In genomic region chr2:131954835-131955234, GRCm38 (mm10) we compare ENCODE assay signal across 9 mouse cellular contexts. TPM values are rescaled to one million over a fixed set of nuclear protein-coding genes. Genes with fewer than 3 reads are reported as not detected.
DNase-seq lines count a peak whose midpoint lies in the region; ATAC-seq and TF ChIP-seq lines count a peak whose summit lies in the region.
"Had no signal": no experiment of that assay in that cellular context is flagged by ENCODE, and none has a peak within 500 bp of the region (broad histone marks: within the 10 kb centered on the region; RNA-seq: fewer than 3 reads in every experiment).

No protein-coding gene starts in this region.

- peak overlapping the region; percentile 33 for H3K4me3 ChIP-seq in embryonic facial prominence, embryonic 13.5 days
- H3K4me3 ChIP-seq in hindbrain, embryonic 10.5 days = peak overlapping the region; percentile 50
- H3K4me3 ChIP-seq in lung, embryonic 15.5 days = peak overlapping the region; percentile 21
- no peak overlapping the region for H3K4me3 ChIP-seq in thymus, adult 2 months (ENCODE audit: control insufficient read depth, insufficient read depth, low read length)

- 54% methylated on average over 9 of the region's 9 CpGs for WGBS in embryonic facial prominence, embryonic 13.5 days
- WGBS in hindbrain, embryonic 10.5 days = 62% methylated on average over 9 of the region's 9 CpGs
- 37% methylated on average over 9 of the region's 9 CpGs for WGBS in lung, embryonic 15.5 days
- WGBS in thymus, adult 2 months = 85% methylated on average over 9 of the region's 9 CpGs

- no peaks in the 10 kb centered on the region for H3K36me3 ChIP-seq in embryonic facial prominence, embryonic 13.5 days
- no peaks in the 10 kb centered on the region for H3K36me3 ChIP-seq in hindbrain, embryonic 10.5 days
- H3K36me3 ChIP-seq in lung, embryonic 15.5 days = no peaks in the 10 kb centered on the region
- H3K36me3 ChIP-seq in thymus, adult 2 months (ENCODE audit: control insufficient read depth, insufficient read depth, low read length) = no peaks in the 10 kb centered on the region

- H3K9me3 ChIP-seq in embryonic facial prominence, embryonic 13.5 days = no peaks in the 10 kb centered on the region
- H3K9me3 ChIP-seq in hindbrain, embryonic 10.5 days = no peaks in the 10 kb centered on the region
- no peaks in the 10 kb centered on the region for H3K9me3 ChIP-seq in lung, embryonic 15.5 days

- no peak for TF ChIP-seq CTCF in thymus, adult 2 months (IDR thresholded peaks at IDR 0.05; ENCODE audit: borderline replicate concordance, control insufficient read depth, extremely low read depth, insufficient read depth, low read length, poor library complexity)

- H3K4me2 ChIP-seq in embryonic facial prominence, embryonic 13.5 days = peak overlapping the region; percentile 63
- peak overlapping the region; percentile 52 for H3K4me2 ChIP-seq in lung, embryonic 15.5 days

- no peak overlapping the region for H3K27ac ChIP-seq in embryonic facial prominence, embryonic 13.5 days
- H3K27ac ChIP-seq in hindbrain, embryonic 10.5 days = no peak overlapping the region
- H3K27ac ChIP-seq in lung, embryonic 15.5 days = no peak overlapping the region
- no peak overlapping the region for H3K27ac ChIP-seq in thymus, adult 2 months (ENCODE audit: control insufficient read depth, insufficient read depth, low read length)

- peak; percentile 17 for DNase-seq in kidney, adult 11 months
- no peak for DNase-seq in kidney, postnatal 14 days
- DNase-seq in hindbrain, embryonic 10.5 days (ENCODE audit: low spot score) = no peak
- DNase-seq in testis, postnatal 14 days (ENCODE audit: low spot score) = peak; percentile 82
- no peak for DNase-seq in thymus, adult 2 months
- DNase-seq in urinary bladder, postnatal 10 days (ENCODE audit: low spot score) = no peak

- TF ChIP-seq POLR2A in thymus, adult 2 months (IDR thresholded peaks at IDR 0.05; ENCODE audit: control insufficient read depth, extremely low read depth, insufficient read depth, low read length, poor library complexity) = no peak

- H3K4me1 ChIP-seq in embryonic facial prominence, embryonic 13.5 days = peaks cover 24% of the 10 kb centered on the region; the same call in 1 of the 2 replicates
- H3K4me1 ChIP-seq in hindbrain, embryonic 10.5 days (replicated peaks) = peaks cover 28% of the 10 kb centered on the region
- peaks cover 22% of the 10 kb centered on the region for H3K4me1 ChIP-seq in lung, embryonic 15.5 days
- H3K4me1 ChIP-seq in thymus, adult 2 months (replicated peaks; ENCODE audit: control insufficient read depth, insufficient read depth, low read length) = peaks cover 7% of the 10 kb centered on the region; the same call in 1 of the 2 replicates

- peaks cover 57% of the 10 kb centered on the region for H3K27me3 ChIP-seq in embryonic facial prominence, embryonic 13.5 days
- peaks cover 61% of the 10 kb centered on the region for H3K27me3 ChIP-seq in hindbrain, embryonic 10.5 days (ENCODE audit: insufficient read depth, poor library complexity, severe bottlenecking)
- H3K27me3 ChIP-seq in lung, embryonic 15.5 days = peaks cover 24% of the 10 kb centered on the region; the same call in 1 of the 2 replicates
- peaks cover 3% of the 10 kb centered on the region; the same call in 1 of the 2 replicates for H3K27me3 ChIP-seq in thymus, adult 2 months (ENCODE audit: control insufficient read depth, insufficient read depth, low read length)

- no peak overlapping the region; the same call in 1 of the 2 replicates for H3K9ac ChIP-seq in embryonic facial prominence, embryonic 13.5 days
- H3K9ac ChIP-seq in lung, embryonic 15.5 days = no peak overlapping the region

- no peak for ATAC-seq in embryonic facial prominence, embryonic 13.5 days (ENCODE audit: insufficient number of reproducible peaks, insufficient read depth, low FRiP score, low TSS enrichment, low read depth)
- ATAC-seq in lung, embryonic 15.5 days (ENCODE audit: borderline replicate concordance, extremely low read depth, low FRiP score, low TSS enrichment) = no peak

RNA-seq across cellular contexts. Expression of gene Prnd, which starts 4.2 kb away (rescaled TPM):
- polyA plus RNA-seq in embryonic facial prominence, embryonic 13.5 days (2015; fragmentation: Nextera tagmentation; extraction: Ambion mirVana) = 32.2 and 40.3 TPM in 2 replicates
- polyA plus RNA-seq in hindbrain, embryonic 10.5 days (2016; fragmentation: Nextera tagmentation; extraction: Ambion mirVana) = 4.1 and 5.5 TPM in 2 replicates
- polyA plus RNA-seq in lung, embryonic 15.5 days (2015; fragmentation: Nextera tagmentation; extraction: Ambion mirVana) = 44.2 and 44.8 TPM in 2 replicates
- polyA plus RNA-seq in thymus, adult 2 months (2012; rRNA removed) = 1.7 and 1.8 TPM in 2 replicates

RNA-seq across cellular contexts. Expression of gene Prn, which starts 45.1 kb away (rescaled TPM):
- polyA plus RNA-seq in embryonic facial prominence, embryonic 13.5 days (2015; fragmentation: Nextera tagmentation; extraction: Ambion mirVana) = 0.35 TPM in 1 of 2 replicates, not detected in the other
- polyA plus RNA-seq in hindbrain, embryonic 10.5 days (2016; fragmentation: Nextera tagmentation; extraction: Ambion mirVana) = not detected in 2 replicates
- not detected in 2 replicates for polyA plus RNA-seq in lung, embryonic 15.5 days (2015; fragmentation: Nextera tagmentation; extraction: Ambion mirVana)
- polyA plus RNA-seq in thymus, adult 2 months (2012; rRNA removed) = not detected in 2 replicates
- polyA plus RNA-seq: small intestine, adult 2 months had no signal

RNA-seq across cellular contexts. Expression of gene Prnp, which starts 45.1 kb away (rescaled TPM):
- polyA plus RNA-seq in embryonic facial prominence, embryonic 13.5 days (2015; fragmentation: Nextera tagmentation; extraction: Ambion mirVana) = 66.4 and 68.5 TPM in 2 replicates
- polyA plus RNA-seq in hindbrain, embryonic 10.5 days (2016; fragmentation: Nextera tagmentation; extraction: Ambion mirVana) = 21.0 and 43.7 TPM in 2 replicates
- 53.2 and 57.0 TPM in 2 replicates for polyA plus RNA-seq in lung, embryonic 15.5 days (2015; fragmentation: Nextera tagmentation; extraction: Ambion mirVana)
- polyA plus RNA-seq in thymus, adult 2 months (2012; rRNA removed) = 39.9 and 43.8 TPM in 2 replicates

Comparison
In these comparisons a context has a peak if more than half of its experiments do, and no peak if none do; other contexts are left out.
1. DNase-seq: peak in kidney, adult 11 months (single experiment) and testis, postnatal 14 days (single experiment); none in kidney, postnatal 14 days (single experiment), hindbrain, embryonic 10.5 days (single experiment), thymus, adult 2 months (single experiment) and urinary bladder, postnatal 10 days (single experiment).